Mouse (Mus musculus): ENCODE measurements at regions not wholly inside any gene's neighbourhood (a gene's known extent, or its start where the extent isn't known, plus 50 kb on each side); places are given as distances from the start of the nearest gene placed in this dataset.

DNA sequence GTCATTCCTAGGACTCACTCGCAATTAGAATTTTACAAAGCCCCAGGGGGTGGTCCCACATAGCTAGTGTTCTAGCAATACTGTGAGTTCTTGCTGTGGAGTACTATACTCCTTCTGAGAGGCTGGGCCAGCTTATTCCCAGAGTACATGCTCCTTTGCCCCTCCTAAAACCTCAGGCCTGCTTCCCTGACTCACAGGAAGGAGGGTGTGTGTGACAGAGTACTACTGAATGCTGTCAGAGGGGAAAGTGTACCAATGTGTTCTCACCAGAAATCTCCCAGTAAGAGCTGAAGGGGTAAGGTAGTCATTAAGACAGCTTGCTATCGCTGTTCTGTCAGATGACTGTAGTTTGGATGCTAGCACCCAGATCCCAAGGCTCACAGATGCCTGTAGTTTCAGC, 280.7 kb downstream of the Hlx start:
- DNase-seq (ENCODE audit: low read depth, low spot score): no peak
- Histone ChIP-seq H3K4me3 (ENCODE audit: control insufficient read depth in 1 of 2, insufficient read depth in 1 of 2, low read depth in 2 of 2, low read length in 2 of 2) (no peak overlapping the region), H3K4me1 (ENCODE audit: control insufficient read depth in 1 of 2, insufficient read depth in 2 of 2, low read length in 2 of 2) (no peaks in the 10 kb centered on the region), H3K9ac (ENCODE audit: control insufficient read depth, low read depth, low read length, poor library complexity, severe bottlenecking) (no peak overlapping the region), H3K79me2 (ENCODE audit: control insufficient read depth, insufficient read depth, low read length, poor library complexity) (no peaks in the 10 kb centered on the region), H3K36me3 (ENCODE audit: control insufficient read depth in 1 of 2, insufficient read depth in 2 of 2, low read length in 2 of 2) (no peaks in the 10 kb centered on the region), H3K27ac (ENCODE audit: control insufficient read depth, low read depth, low read length) (no peak overlapping the region), H3K27me3 (ENCODE audit: control insufficient read depth in 1 of 2, insufficient read depth in 2 of 2, low read length in 2 of 2) (no peaks in the 10 kb centered on the region; a peak in 1 of 4 replicates), H3K9me3 (replicated peaks; ENCODE audit: insufficient read depth, low read length) (no peaks in the 10 kb centered on the region)
- TF ChIP-seq ELF1 (IDR thresholded peaks at IDR 0.05; ENCODE audit: low read depth, low read length) (no peak), ZNF384 (IDR thresholded peaks at IDR 0.05; ENCODE audit: low read depth, low read length) (no peak), MYB (IDR thresholded peaks at IDR 0.05; ENCODE audit: low read depth, low read length) (no peak), POLR2A (IDR thresholded peaks at IDR 0.05; ENCODE audit: control insufficient read depth in 1 of 2, insufficient read depth in 1 of 2, low read depth in 1 of 2, low read length in 2 of 2, poor library complexity in 1 of 2) (no peak), TAL1 (IDR thresholded peaks at IDR 0.05; ENCODE audit: low read length) (no peak), MXI1 (IDR thresholded peaks at IDR 0.05; ENCODE audit: low read depth, low read length) (no peak), BHLHE40 (IDR thresholded peaks at IDR 0.05; ENCODE audit: borderline replicate concordance, low read depth, low read length) (no peak), SMC3 (IDR thresholded peaks at IDR 0.05; ENCODE audit: low read depth, low read length) (no peak), HCFC1 (IDR thresholded peaks at IDR 0.05; ENCODE audit: low read depth, low read length) (no peak)

DNA sequence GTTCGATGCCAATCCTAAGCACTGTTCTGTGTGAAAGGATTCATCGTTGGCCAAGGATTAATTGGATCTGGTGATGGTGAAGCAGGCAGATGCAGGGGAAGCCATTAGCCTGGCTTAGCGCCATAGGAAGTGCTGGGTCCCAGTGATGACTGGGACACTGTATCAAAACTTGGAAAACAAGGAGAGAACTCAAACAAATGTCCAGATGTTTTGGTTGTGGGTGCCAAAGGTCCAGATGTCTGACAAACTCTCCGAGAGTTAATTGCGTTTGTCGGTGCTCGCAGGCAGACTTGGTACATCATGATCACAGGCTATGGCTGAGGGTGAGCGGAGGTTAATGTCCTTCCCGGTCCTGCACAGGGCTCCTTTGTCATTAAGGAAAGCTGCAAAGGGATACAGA, 283.4 kb downstream of the Hlx start:
- no peak overlapping the region for H3K9ac ChIP-seq (ENCODE audit: control insufficient read depth, low read depth, low read length, poor library complexity, severe bottlenecking)
- no peaks in the 10 kb centered on the region for H3K4me1 ChIP-seq (ENCODE audit: control insufficient read depth in 1 of 2, insufficient read depth in 2 of 2, low read length in 2 of 2)
- no peak overlapping the region for H3K27ac ChIP-seq (ENCODE audit: control insufficient read depth, low read depth, low read length)
- no peaks in the 10 kb centered on the region for H3K36me3 ChIP-seq (ENCODE audit: control insufficient read depth in 1 of 2, insufficient read depth in 2 of 2, low read length in 2 of 2)
- TF ChIP-seq GABPA (IDR thresholded peaks at IDR 0.05; ENCODE audit: low read depth, low read length): no peak
- no peak for TF ChIP-seq SIN3A (IDR thresholded peaks at IDR 0.05; ENCODE audit: low read length)
- no peak for TF ChIP-seq TBP (IDR thresholded peaks at IDR 0.05; ENCODE audit: low read depth, low read length)
- no peak for TF ChIP-seq CHD2 (IDR thresholded peaks at IDR 0.05; ENCODE audit: low read length)
- TF ChIP-seq BHLHE40 (IDR thresholded peaks at IDR 0.05; ENCODE audit: borderline replicate concordance, low read depth, low read length): no peak
- TF ChIP-seq ZC3H11A (IDR thresholded peaks at IDR 0.05; ENCODE audit: low read depth, low read length): no peak
- TF ChIP-seq EP300 (IDR thresholded peaks at IDR 0.05; ENCODE audit: low read depth in 1 of 2, low read length in 2 of 2): no peak
- no peak for TF ChIP-seq POLR2AphosphoS5 (IDR thresholded peaks at IDR 0.05; ENCODE audit: borderline replicate concordance, low read depth, low read length)
- TF ChIP-seq RCOR1 (IDR thresholded peaks at IDR 0.05; ENCODE audit: low read depth, low read length): no peak
- TF ChIP-seq HCFC1 (IDR thresholded peaks at IDR 0.05; ENCODE audit: low read depth, low read length): no peak
- no peak for TF ChIP-seq MAX (IDR thresholded peaks at IDR 0.05; ENCODE audit: low read length)
- TF ChIP-seq ZNF384 (IDR thresholded peaks at IDR 0.05; ENCODE audit: low read depth, low read length): no peak
- no peak for TF ChIP-seq SMC3 (IDR thresholded peaks at IDR 0.05; ENCODE audit: low read depth, low read length)
- no peak for TF ChIP-seq RAD21 (IDR thresholded peaks at IDR 0.05; ENCODE audit: low read depth, low read length)
- no peak for TF ChIP-seq NELFE (IDR thresholded peaks at IDR 0.05; ENCODE audit: low read depth, low read length)
- no peak for DNase-seq (ENCODE audit: low read depth, low spot score)
- no peaks in the 10 kb centered on the region for H3K9me3 ChIP-seq (replicated peaks; ENCODE audit: insufficient read depth, low read length)
- H3K4me3 ChIP-seq (ENCODE audit: control insufficient read depth in 1 of 2, insufficient read depth in 1 of 2, low read depth in 2 of 2, low read length in 2 of 2): no peak overlapping the region
- H3K27me3 ChIP-seq (ENCODE audit: control insufficient read depth in 1 of 2, insufficient read depth in 2 of 2, low read length in 2 of 2): no peaks in the 10 kb centered on the region; a peak in 1 of 4 replicates
- no peaks in the 10 kb centered on the region for H3K79me2 ChIP-seq (ENCODE audit: control insufficient read depth, insufficient read depth, low read length, poor library complexity)

Measured in MEL (cell line).